Mouse (Mus musculus): ENCODE measurements around the gene Clec4a4. TPM values are rescaled to one million over a fixed set of nuclear protein-coding genes. Genes with fewer than 3 reads are reported as not detected.

The Clec4a4 gene
- not detected for polyA plus RNA-seq (2017; shearing (Covaris generic))

DNA sequence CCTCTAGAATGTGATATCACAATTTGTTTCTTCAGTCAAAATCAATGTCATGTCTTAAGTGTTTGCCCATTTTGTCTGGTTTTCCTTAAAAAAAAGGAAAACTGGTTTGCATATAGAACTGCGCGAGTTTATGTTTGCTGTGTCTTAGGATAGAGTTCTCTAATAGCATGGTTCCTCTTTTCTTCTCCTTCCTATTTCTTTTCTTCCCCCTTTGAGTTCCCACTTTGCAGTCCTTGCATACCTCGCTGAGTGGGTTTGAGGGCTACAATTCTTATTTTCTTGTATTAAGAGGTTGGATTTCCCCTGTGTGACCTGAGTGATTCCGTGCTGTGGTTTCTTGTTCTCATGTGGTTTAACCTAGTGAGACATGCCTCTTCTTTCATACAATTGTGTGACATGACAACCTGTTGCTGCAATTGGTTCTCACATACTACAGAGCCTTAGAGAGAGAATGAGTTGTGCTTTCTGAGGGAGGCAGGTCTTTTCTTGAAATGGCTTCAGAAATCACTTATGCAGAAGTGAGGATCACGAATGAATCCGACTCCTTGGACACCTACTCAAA is at the start of gene Clec4a4:
Clec4a4 (plus strand) TSS at position 492 of the 562 bp plus-strand sequence.

DNA sequence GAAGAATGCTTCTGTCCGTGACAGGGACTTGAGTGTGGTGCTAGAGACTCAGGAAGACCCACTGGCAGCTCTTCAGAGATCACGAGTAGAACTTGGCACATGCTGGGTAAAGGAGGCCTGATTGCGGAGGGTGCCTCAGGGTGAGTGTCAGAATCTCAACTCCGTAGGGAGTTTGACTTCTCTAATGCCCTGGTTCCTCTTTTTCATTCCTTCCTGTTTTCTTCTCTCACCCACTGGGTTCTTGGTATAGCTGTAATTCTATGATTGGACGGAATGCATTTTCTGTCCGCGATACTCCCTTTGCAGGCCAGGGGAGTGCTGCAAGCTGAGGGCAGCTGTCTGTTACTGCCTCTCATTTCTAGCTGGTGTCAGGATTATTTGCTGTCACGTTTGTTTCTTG is 37.8 kb upstream of the Clec4a4 start, which contains the start of gene Clec4a3:
Clec4a3 (plus strand) TSS at position 115 of the 400 bp plus-strand sequence.

DNA sequence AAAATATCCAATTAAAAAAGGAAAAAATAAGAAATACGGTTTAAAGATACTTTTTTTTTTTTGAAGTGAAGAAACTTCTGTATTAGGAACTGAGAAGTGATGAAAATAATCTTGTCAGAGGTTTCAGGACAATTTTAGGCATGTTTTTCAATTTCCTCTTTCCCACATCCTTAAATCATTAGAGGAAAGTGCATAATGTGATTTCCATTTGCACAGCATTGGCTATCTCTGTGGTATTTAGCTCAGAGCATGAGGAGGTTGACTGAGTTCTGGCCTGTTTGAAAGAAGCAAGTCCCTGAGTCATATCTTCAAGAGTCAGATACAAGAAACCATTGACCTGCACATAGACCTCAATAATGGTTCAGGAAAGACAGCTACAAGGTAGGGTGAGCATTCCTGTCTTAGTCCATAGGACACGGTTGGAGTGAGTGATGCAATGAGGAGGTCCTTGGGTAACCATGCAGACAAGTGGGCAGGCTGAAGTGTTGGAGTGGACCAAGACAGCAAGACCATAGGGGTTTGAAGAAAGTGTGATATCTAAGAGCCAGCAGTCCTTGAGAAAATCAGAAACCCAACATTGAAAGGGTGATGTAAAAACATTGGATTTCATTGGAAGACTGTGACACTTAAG is 59.7 kb downstream of the Clec4a4 start, which contains the start of gene Clec4b1:
Clec4b1 (plus strand) TSS at position 221 of the 631 bp plus-strand sequence.

Other genes starting within 250 kb of the Clec4a4 start
- 134 TPM for gene Slc2a3, start 188.7 kb upstream of the Clec4a4 start, polyA plus RNA-seq (2017; shearing (Covaris generic))
- 8.9 TPM for gene Foxj2, start 170.5 kb upstream of the Clec4a4 start, polyA plus RNA-seq (2017; shearing (Covaris generic))
- not detected for gene C3ar1, start 134.2 kb upstream of the Clec4a4 start, polyA plus RNA-seq (2017; shearing (Covaris generic))
- gene Necap1, start 115.9 kb upstream of the Clec4a4 start, polyA plus RNA-seq (2017; shearing (Covaris generic)): 39.8 TPM
- gene Clec4a1, start 68.5 kb upstream of the Clec4a4 start, polyA plus RNA-seq (2017; shearing (Covaris generic)): 0.62 TPM
- 2.5 TPM for gene Clec4a3, start 37.9 kb upstream of the Clec4a4 start, polyA plus RNA-seq (2017; shearing (Covaris generic))
- 0.82 TPM for gene Clec4b1, start 59.6 kb downstream of the Clec4a4 start, polyA plus RNA-seq (2017; shearing (Covaris generic))
- 1.2 TPM for gene Clec4a2, start 116.1 kb downstream of the Clec4a4 start, polyA plus RNA-seq (2017; shearing (Covaris generic))
- gene Clec4b2, start 182.5 kb downstream of the Clec4a4 start, polyA plus RNA-seq (2017; shearing (Covaris generic)): not detected
- gene Clec4n, start 239.5 kb downstream of the Clec4a4 start, polyA plus RNA-seq (2017; shearing (Covaris generic)): 9.5 TPM